Mouse (Mus musculus) cerebellum, postnatal 36 days (tissue): ENCODE data around the gene Cxcr5.

ENCODE experiments used
- DNase-seq, 2 experiments: peaks; one replicate each; pipeline ENCODE4 v3.0.0; 2021 to 2022; ENCODE audit warnings: mixed read lengths in 2 of 2

Cxcr5 gene

GRCm38 (mm10) chr9:44561597-44561996 is at the start of gene Cxcr5:
TSS of gene Cxcr5 (minus strand) at chr9:44561877.
- DNase-seq = no peak

GRCm38 (mm10) chr9:44610371-44610770 is 48.7 kb upstream of the Cxcr5 start:
- no peak for DNase-seq

DNA sequence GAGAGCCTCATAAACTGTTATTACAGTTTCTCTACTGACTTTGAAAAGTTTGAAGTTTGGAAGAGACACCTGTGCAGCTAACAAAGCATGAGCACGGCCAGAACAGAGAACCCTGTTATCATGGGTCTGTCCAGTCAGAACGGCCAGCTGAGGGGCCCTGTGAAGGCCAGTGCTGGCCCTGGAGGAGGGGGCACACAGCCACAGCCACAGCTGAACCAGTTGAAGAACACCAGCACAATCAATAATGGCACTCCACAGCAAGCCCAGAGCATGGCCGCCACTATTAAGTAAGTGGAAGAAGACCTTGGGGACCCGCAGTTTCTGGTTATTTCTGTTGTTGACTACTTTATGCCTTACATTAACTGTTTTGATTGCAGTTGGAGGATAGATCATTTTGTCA is 45.6 kb upstream of the Cxcr5 start:
- DNase-seq = no peak

DNA sequence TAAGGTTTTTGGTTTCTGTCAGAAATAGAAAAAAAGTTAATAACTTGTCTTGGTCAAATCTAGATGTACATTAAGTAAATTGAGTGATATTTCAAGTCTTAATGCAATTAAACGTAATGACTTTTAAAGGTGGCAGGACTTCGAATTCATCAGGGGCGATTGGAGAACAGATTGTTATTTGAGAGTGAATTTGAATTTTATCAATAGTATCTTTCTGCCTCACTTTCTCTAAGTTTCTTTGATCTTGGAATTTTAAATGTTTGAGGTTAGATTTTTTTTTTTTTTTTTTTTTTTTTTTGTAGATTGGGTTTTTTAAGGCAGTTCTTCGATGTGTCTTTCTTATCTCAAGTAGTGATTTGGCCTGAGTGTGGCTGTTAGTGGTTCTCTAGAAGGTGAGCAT is 45.0 kb upstream of the Cxcr5 start:
- no peak for DNase-seq

DNA sequence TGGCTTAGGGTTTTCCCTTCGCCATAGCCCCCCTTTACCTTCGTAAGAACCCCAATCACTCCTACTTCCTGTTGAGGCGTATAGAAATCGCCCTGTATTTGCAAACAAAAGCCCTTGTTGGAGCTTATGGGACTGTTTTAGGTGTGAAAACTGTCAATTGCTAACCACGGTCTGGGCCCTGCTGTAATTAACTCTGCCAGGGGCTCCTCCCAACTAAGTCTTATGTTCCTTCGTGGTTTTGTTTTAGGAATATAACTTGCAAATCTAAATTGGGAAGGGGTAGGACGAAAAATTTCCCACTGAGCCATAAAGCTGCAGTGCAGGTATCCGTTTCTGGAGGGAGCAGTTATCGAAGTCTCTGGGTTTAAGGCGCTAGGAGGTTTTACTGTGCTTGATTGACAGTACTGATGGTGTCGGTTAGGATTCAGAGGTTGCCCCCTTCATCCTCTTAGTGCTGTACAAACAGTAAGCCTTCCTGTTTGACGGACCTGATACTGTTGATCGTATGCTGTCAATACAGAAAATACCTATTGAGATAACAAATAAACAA is 44.0 kb upstream of the Cxcr5 start:
- no peak for DNase-seq

DNA sequence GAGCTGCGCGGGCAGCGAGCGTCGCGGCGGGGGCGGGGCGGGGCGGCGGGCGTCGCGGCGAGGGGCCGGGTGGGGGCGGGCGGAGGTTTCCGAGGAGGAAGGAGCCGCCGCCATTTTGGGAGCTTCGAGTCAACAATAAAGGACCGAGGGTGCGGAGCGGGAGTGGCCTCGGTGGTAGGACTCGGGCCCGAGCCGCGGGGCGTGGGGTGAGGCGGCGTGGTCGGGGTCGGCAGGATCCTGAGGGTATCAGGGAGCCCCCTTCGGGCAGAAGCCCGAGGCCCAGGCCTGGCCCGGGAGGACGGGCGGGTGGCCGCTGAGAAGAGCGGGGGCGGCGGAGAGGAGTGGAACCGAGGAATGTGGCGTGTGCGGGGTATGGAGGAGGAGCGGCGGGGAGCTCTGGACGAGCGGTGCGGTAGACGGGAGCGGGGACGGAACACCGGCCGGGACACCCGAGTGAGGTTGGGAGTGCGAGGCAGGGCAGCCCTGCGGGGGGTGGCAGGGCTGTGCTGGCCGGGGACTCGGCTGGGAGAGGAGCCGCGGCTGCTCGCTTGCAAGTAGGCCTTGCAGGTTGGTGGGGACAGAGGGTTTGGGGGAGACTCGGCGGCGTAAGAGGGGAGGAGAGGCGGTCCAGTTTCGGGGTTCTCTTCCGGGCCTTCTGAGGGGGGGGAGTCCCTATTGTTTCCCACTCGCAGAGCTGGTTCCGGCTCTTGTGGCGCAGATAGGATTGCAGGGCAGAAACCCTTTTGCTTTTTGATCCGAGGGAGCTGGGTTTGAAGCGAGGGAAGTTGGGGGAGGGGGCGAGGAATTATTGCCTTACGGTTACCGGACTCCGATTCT is 43.3 kb upstream of the Cxcr5 start, which contains the start of gene Ddx6:
Ddx6 (plus strand) TSS at position 114 of the 837 bp plus-strand sequence.
- peak; percentile 77 to 79 for DNase-seq

- DNase-seq = peak; percentile 77 to 83
Measured at GRCm38 (mm10) chr9:44604290-44604778, 42.7 kb upstream of the Cxcr5 start.

DNA sequence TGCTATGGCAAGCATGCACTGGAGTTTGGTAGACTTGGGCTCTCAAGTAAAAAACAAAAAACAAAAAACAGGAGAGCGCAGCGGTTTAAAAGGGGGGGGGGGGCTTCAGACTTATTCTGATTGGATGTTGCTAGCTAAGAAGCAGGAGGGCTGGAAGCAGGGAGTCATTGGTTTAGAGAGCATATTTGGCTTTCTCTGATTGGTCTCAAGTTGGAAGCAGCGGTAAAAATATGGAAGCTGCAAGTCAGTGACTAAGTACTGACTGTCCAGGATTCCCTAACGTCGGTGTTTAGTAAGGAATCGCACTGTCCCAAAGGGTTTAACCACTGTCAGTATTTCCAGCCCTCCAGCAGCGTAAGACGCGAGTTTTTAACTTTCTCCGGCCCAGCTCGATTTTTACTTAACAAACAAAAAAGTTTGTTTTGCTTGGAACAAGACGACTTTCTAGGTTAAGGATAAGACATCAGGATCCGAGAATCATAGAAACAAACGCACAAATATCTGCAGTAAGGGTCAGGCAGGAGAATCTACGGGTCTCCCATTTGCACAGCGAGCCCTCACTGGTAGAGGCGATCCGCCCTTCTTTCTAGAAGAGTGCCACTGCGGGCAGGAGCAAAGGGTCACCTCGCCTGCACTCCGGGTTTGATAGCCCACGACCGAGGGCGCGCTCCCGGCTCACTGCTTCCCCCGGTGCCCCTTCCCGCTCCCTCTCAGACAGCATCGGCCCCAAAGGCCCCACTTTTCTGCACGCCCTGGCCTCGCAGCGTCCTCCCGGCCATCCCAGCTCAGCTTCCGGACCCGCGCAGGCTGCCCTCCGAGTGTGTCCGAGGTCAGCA is 42.0 kb upstream of the Cxcr5 start:
- peak in 1 of 2 experiments; percentile 39 for DNase-seq

GRCm38 (mm10) chr9:44602766-44603165 is 41.1 kb upstream of the Cxcr5 start:
- DNase-seq = no peak

DNA sequence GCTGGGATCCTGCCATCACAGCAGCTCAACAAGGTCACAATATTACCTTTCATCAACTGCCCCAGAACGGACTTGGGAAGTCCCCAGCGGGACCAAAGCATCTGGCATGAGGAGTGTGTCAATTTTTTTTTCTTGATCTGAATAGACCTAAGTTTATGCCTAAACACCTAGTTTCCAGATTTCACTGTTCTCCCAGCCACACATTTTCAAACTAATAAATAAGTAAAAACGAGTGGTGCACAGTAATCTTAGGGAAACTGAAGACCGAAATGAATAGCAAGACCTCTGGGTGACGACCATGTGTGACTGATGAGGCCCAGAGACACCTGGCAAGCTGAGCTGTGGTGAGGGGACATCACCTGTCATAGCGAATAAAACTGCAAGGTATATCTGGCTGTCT is 39.1 kb upstream of the Cxcr5 start:
- no peak for DNase-seq

DNA sequence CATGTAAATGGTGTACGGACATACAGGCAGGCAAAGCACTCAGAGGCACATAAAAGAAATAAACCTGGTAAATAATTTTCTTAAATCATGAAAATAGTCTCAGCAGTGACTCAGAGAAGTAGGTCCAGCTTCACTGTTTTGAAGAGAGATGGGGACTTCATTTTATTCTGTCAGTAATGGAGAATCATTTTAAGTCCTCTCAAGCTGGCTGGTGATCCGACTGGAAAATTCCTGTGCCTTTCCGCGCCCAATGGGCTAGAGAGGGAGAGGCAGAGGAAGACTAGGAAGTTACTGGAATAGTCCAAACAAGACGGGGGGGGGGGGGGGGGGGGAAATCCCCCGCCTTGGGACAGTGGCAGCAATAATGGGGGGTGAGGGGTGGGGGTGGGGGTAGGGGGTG is 37.9 kb upstream of the Cxcr5 start:
- no peak for DNase-seq

DNA sequence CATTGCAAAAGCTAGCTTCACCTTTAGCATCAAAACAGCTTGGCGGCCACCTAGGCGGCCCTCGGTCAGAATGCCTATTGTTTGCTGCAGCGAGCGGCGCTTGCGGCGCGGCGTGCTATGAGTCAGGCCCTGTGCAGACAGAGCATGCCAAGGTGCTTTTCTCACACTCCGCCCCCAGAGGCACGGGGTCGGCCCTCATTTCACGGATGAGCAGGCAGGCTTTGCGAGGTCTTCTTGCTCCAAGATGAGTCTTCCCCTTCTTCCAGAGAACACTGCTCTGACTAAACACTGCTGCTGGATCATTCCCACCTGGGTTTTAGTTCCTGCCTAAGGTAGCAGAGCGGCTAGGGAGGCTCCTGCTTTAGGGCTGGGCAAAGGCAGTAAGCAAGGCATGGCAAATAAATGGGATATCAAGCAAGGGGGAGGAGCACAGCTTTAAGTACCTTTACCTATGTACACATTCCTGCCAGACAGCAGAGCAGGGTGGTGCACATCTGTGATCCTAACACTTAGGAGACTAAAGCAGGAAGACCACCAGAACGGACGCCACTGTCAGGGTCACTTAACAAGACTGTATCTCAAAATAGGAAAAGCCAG is 37.3 kb upstream of the Cxcr5 start:
- peak; percentile 48 to 51 for DNase-seq

DNA sequence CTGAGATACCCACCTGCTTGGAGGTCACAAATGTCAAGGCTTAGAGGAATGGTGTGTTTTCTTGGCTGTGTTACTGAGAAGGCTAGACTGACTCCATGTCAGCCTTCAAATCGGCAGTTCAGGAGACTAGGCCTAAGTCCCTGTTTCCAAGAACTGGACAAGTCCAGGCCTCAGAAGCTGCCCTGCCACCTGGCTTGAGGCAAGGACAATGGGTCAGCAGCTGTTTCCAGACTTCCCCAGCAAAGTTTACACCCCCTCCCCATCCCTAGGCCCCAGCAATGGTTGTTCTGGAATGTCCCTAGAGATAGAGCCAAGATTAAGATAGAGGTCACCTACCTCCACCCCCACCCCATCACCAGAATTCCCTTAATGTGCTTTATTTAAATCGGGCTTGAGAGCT is 36.1 kb upstream of the Cxcr5 start:
- DNase-seq = no peak

- no peak for DNase-seq
Measured at GRCm38 (mm10) chr9:44595537-44595930, 33.9 kb upstream of the Cxcr5 start.

DNA sequence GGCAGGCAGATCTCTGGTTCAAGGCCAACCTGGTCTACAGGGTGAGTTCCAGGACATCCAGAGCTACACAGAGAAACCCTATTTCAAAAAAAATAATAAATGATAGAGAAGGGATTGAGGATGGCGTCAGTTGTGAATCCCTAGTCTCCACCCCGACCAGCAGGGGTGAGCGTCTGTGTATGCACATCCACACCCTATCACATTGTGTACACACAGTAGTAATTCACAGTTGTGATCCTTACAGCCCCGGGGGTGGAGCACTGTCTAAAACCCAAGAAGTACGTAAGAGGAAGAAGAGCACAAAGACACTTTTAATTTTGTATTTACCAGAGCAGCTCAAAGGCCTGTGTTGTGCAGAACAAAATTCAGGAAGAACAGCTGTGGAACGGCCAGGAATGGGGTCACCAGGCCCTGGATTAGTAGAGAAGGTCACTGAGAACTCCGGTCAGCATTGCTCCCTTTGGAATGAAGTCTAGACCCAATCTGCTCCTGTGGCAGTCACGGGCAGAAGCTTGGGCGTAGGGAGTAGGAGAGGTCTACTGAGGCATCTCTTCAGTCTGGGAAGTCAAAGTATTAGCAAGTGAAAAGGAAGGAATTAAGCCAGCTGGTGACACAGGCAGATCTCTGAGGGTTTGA is 33.3 kb upstream of the Cxcr5 start:
- DNase-seq = no peak

GRCm38 (mm10) chr9:44593886-44594285 is 32.2 kb upstream of the Cxcr5 start:
- DNase-seq = no peak

DNA sequence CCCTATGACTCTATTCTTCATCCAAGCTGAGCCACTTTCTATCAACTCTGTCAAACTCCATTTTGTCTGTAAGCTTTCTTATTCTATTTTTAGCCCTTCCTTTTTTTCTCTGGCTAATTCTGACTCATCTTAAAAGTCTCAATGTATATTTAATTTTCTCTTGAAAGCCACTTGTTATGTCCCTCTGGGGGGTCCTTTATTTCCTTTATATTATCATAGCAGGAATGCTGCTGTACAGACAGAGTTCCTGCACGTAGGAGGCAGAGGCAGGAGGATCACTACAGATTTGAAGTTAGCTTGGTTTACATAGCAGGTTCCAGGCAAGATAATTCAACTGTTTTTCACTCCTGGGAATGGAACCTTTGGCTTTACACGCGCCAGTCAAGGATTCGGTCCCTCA is 31.5 kb upstream of the Cxcr5 start:
- no peak for DNase-seq

DNA sequence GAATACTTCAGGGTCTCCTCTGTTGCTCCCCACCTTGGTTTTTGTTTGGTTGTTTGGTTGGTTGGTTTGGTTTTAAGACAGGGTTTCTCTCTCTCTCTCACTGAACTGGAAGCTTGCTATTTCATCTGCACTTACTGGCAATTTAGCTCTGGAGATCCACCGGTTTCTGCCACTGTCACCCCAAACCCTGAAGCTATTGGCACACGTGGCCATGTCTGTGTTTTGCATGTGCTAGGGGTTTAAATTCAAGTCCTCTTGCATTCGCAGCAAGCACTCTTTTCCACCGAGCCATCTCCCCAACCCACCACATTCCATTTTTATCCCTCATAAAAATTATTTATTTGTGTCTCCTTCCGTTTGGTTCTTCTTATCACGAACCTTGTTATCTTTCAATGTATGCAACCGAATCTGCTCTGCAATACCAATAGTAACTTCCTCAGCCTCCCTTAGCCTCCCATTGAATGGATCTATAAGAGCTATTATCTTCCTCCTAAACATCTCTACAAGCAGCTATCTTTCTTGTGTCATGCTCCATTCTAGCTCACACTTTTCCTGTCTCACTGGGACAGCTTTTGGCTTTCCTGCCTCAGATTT is 30.0 kb upstream of the Cxcr5 start:
- no peak for DNase-seq

GRCm38 (mm10) chr9:44590969-44591368 is 29.3 kb upstream of the Cxcr5 start:
- peak; percentile 78 to 84 for DNase-seq

DNA sequence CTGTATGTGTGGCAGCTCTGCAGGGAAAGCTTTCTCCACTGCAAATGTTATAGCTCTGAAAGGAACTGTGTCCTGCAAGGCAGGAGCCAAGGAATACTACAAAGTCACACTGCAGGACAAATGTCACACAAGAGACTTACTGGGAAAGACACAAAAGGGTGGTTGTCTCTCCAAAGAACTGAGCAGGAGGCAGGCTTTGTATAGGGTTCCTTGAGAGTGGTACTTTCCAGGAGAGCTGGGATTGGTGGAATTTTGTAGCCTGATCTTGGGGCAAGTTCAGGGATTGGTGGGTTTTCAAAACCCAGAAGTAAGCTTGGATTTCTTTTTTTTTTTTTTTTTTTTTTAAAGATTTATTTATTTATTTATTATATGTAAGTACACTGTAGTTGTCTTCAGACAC is 27.4 kb upstream of the Cxcr5 start:
- DNase-seq = no peak

- no peak for DNase-seq
Measured at GRCm38 (mm10) chr9:44588605-44589004, 26.9 kb upstream of the Cxcr5 start.
